Mouse (Mus musculus): ENCODE measurements around the gene Egfl8.

DNA sequence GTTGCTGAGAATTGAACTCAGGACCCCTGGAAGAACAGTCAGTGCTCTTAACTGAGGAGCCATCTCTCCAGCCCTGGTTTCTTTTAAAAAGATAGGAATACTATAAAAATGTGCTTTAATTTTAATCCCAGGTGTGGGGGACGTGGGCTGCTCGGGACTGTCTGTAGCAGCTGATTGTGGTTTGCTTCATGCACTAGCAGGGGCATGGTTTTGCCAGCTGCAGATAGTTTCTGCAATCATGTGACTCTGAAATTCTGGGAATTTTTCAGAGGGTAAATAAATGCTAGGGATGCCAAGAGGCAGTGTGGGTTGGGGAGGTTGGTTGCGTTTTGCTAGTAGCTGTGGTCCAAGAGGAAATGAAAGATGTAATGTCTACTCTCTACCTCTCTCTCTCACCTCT is 26.2 kb upstream of the Egfl8 start:
- TF ChIP-seq CTCF (IDR thresholded peaks at IDR 0.05; ENCODE audit: low read depth, low read length) = no peak
- no peak for TF ChIP-seq POLR2A (IDR thresholded peaks at IDR 0.05; ENCODE audit: extremely low read depth, insufficient read depth, low read length)

Data from liver, adult 2 months (tissue).